In genomic region chr17:56584257-56585130, GRCm38 (mm10) we compare ENCODE assay signal across 8 mouse cellular contexts. TPM values are rescaled to one million over a fixed set of nuclear protein-coding genes. Genes with fewer than 3 reads are reported as not detected.
A peak's percentile ranks its signal among the peaks of the same experiment; 100 is the strongest.
DNase-seq lines count a peak whose midpoint lies in the region; ATAC-seq and TF ChIP-seq lines count a peak whose summit lies in the region.

Gene Safb2, minus strand, starts transcription at chr17:56584585.
Gene Safb, plus strand, starts transcription at chr17:56584825.

- no peaks in the 10 kb centered on the region for H3K9me3 ChIP-seq in ES-E14 (ENCODE audit: control insufficient read depth, insufficient read depth, low read depth, low read length)
- H3K9me3 ChIP-seq in forebrain, embryonic 15.5 days: no peaks in the 10 kb centered on the region

- H3K4me3 ChIP-seq in ES-E14 (ENCODE audit: insufficient read depth in 1 of 2, low read depth in 1 of 2, low read length in 2 of 2, poor library complexity in 1 of 2, severe bottlenecking in 1 of 2): peak within 1 kb of the TSS; percentile 92 to 96
- peak within 1 kb of the TSS; percentile 98 for H3K4me3 ChIP-seq in forebrain, embryonic 15.5 days
- peak within 1 kb of the TSS; percentile 96 for H3K4me3 ChIP-seq in lung, adult 2 months (replicated peaks; ENCODE audit: extremely low read depth, low read depth, low read length)

- under 1% methylated on average over 86 of the region's 101 CpGs for WGBS in forebrain, embryonic 15.5 days
- under 1% methylated on average over 101 of the region's 101 CpGs for WGBS in lung, adult 2 months

- peaks cover 50% of the 10 kb centered on the region for H3K36me3 ChIP-seq in ES-E14 (ENCODE audit: control insufficient read depth, insufficient read depth, low read length, poor library complexity, severe bottlenecking)
- H3K36me3 ChIP-seq in forebrain, embryonic 15.5 days: peaks cover 52% of the 10 kb centered on the region

- no peaks in the 10 kb centered on the region for H3K27me3 ChIP-seq in forebrain, embryonic 15.5 days

- H3K4me1 ChIP-seq in ES-E14 (ENCODE audit: control insufficient read depth in 2 of 2, insufficient read depth in 2 of 2, low read length in 2 of 2, poor library complexity in 1 of 2): peaks cover 2 to 9% of the 10 kb centered on the region in 2 experiments; a peak in 3 of 4 replicates
- peaks cover 60% of the 10 kb centered on the region for H3K4me1 ChIP-seq in forebrain, embryonic 15.5 days
- H3K4me1 ChIP-seq in lung, adult 2 months (ENCODE audit: control insufficient read depth, insufficient read depth, low read length): peaks cover 27% of the 10 kb centered on the region

- DNase-seq in ES-E14 (ENCODE audit: low read depth, low spot score): peak; percentile 91
- DNase-seq in cerebellum, adult 11-12 months: peak; percentile 100
- DNase-seq in heart, postnatal 25 days (ENCODE audit: low spot score): peak; percentile 99
- peak; percentile 99 to 100 for DNase-seq in layer of hippocampus, adult 18-20 months (ENCODE audit: low spot score in 2 of 2)
- peak; percentile 99 for DNase-seq in lung, adult 2 months
- peak; percentile 99 for DNase-seq in thymus, adult 18-20 months

- in situ Hi-C loops in ES-E14 (cut with MboI; ENCODE audit: low sequenced_read_pairs in 2 of 2, unreplicated experiment in 2 of 2): no loop called here

- peak; percentile 97 for ATAC-seq in forebrain, embryonic 15.5 days (replicated peaks)
- ATAC-seq in neutrophil, adult 5-6 weeks (ENCODE audit: extremely low read depth, insufficient number of reproducible peaks, low FRiP score, poor library complexity, severe bottlenecking): peak; percentile 71

- peak within 1 kb of the TSS; percentile 92 for H3K27ac ChIP-seq in ES-E14 (ENCODE audit: insufficient read depth, low read depth, low read length, poor library complexity, severe bottlenecking)
- peak within 1 kb of the TSS; percentile 95 for H3K27ac ChIP-seq in forebrain, embryonic 15.5 days (replicated peaks)

- TF ChIP-seq POLR2A in lung, adult 2 months (IDR thresholded peaks at IDR 0.05; ENCODE audit: borderline replicate concordance, extremely low read depth, low read depth, low read length): peak; percentile 89; the same call in 1 of the 2 replicates

- no peak for TF ChIP-seq CTCF in lung, adult 2 months (IDR thresholded peaks at IDR 0.05; ENCODE audit: insufficient read depth, low read length)

- peak within 1 kb of the TSS; percentile 99 for H3K9ac ChIP-seq in ES-E14 (ENCODE audit: insufficient read depth, low read depth, low read length, poor library complexity, severe bottlenecking)
- H3K9ac ChIP-seq in forebrain, embryonic 15.5 days (replicated peaks): peak within 1 kb of the TSS; percentile 84

- intact Hi-C loops in heart, postnatal 25 days (cut with DNase I): loop anchor here (5.0 kb wide), 1 partner anchor 88 kb away; the partner anchor contains the start of gene Ranbp3

- peak within 1 kb of the TSS; percentile 88 for H3K4me2 ChIP-seq in forebrain, embryonic 15.5 days (replicated peaks)

TF ChIP-seq in ES-E14, 5 proteins besides CTCF, POLR2A, EP300 and RAD21:
- TF ChIP-seq ZNF384 (IDR thresholded peaks at IDR 0.05; ENCODE audit: low read depth, low read length) (no peak), HCFC1 (IDR thresholded peaks at IDR 0.05; ENCODE audit: borderline replicate concordance, insufficient read depth, low read length) (peak; percentile 72), MAFK (IDR thresholded peaks at IDR 0.05; ENCODE audit: insufficient read depth, low read depth, low read length) (no peak), CHD2 (IDR thresholded peaks at IDR 0.05; ENCODE audit: low read depth, low read length) (no peak), ZC3H11A (IDR thresholded peaks at IDR 0.05; ENCODE audit: borderline replicate concordance, low read depth, low read length) (no peak)

RNA-seq across cellular contexts. Expression of gene Safb2, which starts in this region (rescaled TPM):
- total RNA-seq in ES-E14 (2012; rRNA removed): 113 and 172 TPM in 2 replicates
- polyA plus RNA-seq in forebrain, embryonic 15.5 days (2015; fragmentation: Nextera tagmentation; extraction: Ambion mirVana): 76.1 and 84.7 TPM in 2 replicates
- 10 to 100 TPM; 40.4 to 44.0 TPM for total RNA-seq in heart, postnatal 25 days (2021)
- 100 to 1,000 TPM; 116 to 133 TPM for total RNA-seq in layer of hippocampus, adult 18-20 months (2021)
- 92.1 and 99.5 TPM in 2 replicates for polyA plus RNA-seq in lung, adult 2 months (2012; rRNA removed)
- 329 and 358 TPM in 2 replicates for total RNA-seq in neutrophil, adult 5-6 weeks (2017)

RNA-seq across cellular contexts. Expression of gene Safb, which starts in this region (rescaled TPM):
- 116 and 127 TPM in 2 replicates for total RNA-seq in ES-E14 (2012; rRNA removed)
- polyA plus RNA-seq in forebrain, embryonic 15.5 days (2015; fragmentation: Nextera tagmentation; extraction: Ambion mirVana): 125 and 132 TPM in 2 replicates
- 10 to 100 TPM; 64.3 to 72.3 TPM for total RNA-seq in heart, postnatal 25 days (2021)
- total RNA-seq in layer of hippocampus, adult 18-20 months (2021): 100 to 1,000 TPM; 162 to 163 TPM
- polyA plus RNA-seq in lung, adult 2 months (2012; rRNA removed): 102 and 115 TPM in 2 replicates
- 243 and 262 TPM in 2 replicates for total RNA-seq in neutrophil, adult 5-6 weeks (2017)

Comparison
In these comparisons a context has a peak if more than half of its experiments do, and no peak if none do; other contexts are left out.
1. Peak in every context shown above with its lines: DNase-seq, ATAC-seq, H3K4me3 ChIP-seq and H3K27ac ChIP-seq.